Mouse (Mus musculus) cerebellum, adult 2 months (tissue): ENCODE results near the gene Phc2.

ENCODE experiments used
- CTCF ChIP-seq: fragments of 200-500 bp; IDR thresholded peaks from 2 replicates; pipeline ENCODE4 v1.5.1; 2011; ENCODE audit warnings: low read depth, mild to moderate bottlenecking, control low read depth, low read length, moderate library complexity, borderline replicate concordance; ENCODE audit not compliant: insufficient read depth
- POLR2A ChIP-seq: fragments of 200-500 bp; IDR thresholded peaks from 2 replicates; pipeline ENCODE4 v1.6.1; 2011; ENCODE audit warnings: low read length, control low read depth, borderline replicate concordance; ENCODE audit not compliant: insufficient read depth

DNA sequence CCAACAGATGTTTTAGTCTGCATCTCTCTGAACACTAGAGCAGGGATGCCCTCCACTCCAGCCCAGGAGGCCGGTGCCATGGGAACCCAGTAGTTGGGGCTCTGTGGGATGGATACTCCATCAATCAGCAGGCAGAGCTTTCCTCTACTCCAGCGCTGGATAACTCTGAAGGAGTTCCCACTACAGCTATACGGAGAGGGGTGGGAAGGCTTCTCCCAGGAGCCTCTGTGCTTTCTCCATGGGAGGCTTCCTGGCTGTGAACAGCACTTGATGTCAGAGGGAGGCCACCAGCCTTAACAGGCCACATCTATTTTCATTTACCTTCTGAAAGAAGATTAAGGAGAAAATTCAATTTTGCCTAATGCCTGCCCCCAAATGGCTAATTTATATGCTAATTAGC lies 29.2 kb downstream of the Phc2 start:
- TF ChIP-seq CTCF (no peak), POLR2A (no peak)
